Mouse (Mus musculus) granulocyte monocyte progenitor cell, adult 5-6 weeks (primary cell): ENCODE data around the gene Usp18. TPM values are rescaled to one million over a fixed set of nuclear protein-coding genes. Genes with fewer than 3 reads are reported as not detected.

ENCODE experiments used
- ATAC-seq: replicated peaks from 2 replicates; pipeline ENCODE4 v1.8.0; 2016; ENCODE audit warnings: mild to moderate bottlenecking, moderate TSS enrichment, inconsistent platforms; ENCODE audit not compliant: poor library complexity, severe bottlenecking
- total RNA-seq, 2 experiments: library from RNA; stranded (forward) in 1 of 2; stranded (reverse) in 1 of 2; fragments of 200-712, 200-1000 nt in 1 of 2; fragments of >200 nt in 1 of 2; fragmentation: Nextera tagmentation in 1 of 2; gene quantifications; 2 replicates each; pipeline ENCODE4 v1.2.3; 2014 to 2017

Gene Usp18
- total RNA-seq (2014; fragmentation: Nextera tagmentation): not detected in 2 replicates
- 0.82 and 1.3 TPM in 2 replicates for total RNA-seq (2017)

DNA sequence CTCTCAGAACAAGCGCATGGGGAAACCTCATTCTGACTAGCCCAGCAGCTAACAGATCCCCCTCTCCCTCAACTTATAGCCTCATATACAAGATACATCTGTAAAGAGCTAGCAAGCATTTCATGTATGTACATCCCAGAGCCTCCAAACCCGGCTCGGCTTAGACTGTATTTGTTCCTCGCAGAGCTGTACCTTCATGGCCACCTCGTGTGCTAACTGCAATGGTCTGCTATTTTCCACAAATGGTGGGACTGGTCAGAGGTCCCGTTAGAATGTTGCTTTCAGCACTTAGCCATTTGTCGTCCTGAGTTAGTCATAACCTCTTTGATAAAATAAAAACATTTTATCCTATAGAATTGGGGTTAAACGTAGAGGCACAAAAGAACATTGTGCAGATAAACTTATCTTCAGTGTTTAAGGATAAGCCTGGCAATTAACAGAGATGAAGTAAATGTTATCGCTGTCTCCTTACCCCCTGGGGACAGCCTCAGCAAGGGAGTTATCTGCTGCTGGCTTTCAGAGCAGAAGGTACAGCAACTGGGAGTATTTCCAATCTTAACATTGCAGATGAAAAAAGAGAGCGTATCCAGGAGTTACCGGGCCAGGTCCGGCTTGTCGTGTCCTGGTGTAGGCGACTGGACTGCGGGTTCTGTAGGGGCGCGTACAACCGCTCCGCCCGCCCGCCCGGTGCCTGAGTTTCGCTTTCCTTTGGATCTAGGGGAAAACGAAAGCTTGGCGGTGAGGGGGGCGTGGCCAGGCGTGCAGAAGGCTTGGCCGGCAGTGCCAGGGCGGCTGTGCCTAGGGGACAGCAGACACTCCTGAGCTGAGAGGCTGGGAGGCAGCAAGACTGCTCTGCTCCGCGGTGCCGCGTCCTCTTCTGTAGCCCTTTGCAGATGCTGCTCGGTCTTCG lies at the start of gene Usp18:
TSS of gene Usp18 (plus strand) at position 780 of the 910 bp plus-strand sequence.
- peak; percentile 91 for ATAC-seq

DNA sequence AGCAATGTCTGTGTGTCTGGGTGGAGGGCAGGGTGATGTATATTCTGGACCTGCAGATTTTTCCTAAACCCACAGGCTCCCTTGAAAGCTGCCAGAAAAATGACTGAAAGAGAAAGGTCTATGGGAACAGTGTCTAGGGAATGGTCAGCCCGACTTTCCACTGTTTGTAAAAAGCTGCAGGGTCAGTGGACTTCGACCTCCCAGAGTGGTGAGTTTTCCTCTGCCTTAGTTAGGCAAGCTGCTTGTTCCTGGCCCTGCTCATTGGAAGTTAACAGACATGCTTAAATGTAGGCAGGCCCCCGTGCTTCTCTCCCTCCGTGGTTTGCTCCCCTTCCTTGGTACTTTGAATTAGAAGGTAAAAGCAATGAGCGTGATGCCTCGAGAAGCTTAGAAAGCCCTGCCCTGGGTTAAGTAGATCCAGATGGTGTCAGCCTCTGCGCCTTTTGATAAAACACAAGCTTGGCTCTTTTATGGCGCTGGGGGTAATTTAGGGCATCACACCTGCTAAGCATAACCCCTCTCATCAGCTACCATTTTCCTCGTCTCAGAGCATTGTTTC lies 47.8 kb upstream of the Usp18 start:
- ATAC-seq: no peak

DNA sequence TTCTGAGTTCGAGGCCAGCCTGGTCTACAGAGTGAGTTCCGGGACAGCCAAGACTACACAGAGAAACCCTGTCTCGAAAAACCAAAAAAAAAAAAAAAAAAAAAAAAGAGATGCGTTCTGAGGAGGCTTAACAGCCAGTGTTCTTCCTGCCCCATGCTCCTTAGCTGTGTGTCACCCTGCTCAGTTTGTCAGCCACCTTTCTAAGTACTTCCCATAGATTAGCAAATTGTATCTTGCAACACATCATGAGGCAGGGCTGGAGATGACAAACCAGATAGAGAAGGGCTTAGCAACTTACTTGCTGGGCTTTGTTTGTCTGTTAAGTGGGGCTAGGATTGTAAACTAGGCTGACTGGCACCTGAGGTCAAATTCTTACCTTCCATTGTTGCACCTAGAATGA lies 45.2 kb upstream of the Usp18 start:
- ATAC-seq: peak; percentile 98

DNA sequence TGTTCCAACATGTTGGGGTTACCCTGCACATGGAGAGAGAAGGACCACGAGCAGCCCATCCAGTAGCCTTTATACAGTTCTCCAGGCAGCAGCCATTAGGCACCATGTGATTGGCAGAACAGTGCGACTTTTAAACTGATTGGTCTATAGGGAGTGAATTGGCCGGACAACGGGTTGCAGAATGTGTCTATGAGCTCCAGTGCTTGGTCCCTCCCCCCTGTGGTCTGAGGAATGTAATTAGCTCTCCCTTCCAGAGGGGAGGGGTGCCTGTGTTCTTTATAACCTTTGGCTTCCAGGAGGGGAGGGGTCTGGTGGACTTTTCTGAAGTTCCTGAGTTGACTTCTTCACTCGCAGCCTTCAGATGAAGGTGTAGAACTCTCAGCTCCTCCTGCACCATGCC lies 43.7 kb upstream of the Usp18 start:
- no peak for ATAC-seq

DNA sequence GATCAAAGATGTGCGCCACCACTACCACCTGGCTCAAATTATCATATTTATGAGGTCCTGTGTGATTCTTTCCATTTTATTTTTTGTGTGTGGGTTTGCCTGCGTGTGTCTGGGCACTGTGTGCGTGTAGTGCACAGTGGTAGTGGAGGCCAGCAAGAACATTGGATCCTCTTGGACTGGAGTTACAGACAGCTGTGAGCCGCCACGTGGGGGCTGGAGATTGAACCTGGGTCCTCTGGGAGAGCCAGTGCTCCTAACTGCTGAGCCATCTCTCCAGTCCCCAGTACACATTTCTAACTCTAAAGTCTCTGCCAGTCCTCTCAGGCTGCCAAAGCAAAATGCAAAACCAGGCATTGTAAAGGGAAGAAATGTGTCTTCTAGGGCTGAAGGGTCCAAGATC lies 39.2 kb upstream of the Usp18 start:
- ATAC-seq: no peak

DNA sequence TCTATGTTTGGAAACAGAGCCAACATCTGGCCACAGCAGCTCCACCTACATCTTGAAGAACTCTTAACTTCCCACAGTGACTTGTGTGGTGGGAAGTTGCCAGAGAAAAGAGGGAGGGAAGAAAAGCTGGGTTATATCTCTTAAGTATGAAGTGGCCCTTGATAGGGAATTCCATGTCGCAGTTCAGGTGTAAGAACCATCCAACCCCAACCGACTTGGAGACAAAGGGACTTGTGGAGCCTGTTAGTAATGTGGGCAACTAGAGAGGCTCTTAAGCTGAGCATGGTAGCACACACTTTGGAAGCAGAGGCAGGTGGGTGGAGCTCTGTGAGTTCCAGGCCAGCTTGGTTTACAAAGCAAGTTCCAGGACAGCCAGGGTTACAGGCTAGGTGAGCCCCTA lies 36.1 kb upstream of the Usp18 start:
- no peak for ATAC-seq

DNA sequence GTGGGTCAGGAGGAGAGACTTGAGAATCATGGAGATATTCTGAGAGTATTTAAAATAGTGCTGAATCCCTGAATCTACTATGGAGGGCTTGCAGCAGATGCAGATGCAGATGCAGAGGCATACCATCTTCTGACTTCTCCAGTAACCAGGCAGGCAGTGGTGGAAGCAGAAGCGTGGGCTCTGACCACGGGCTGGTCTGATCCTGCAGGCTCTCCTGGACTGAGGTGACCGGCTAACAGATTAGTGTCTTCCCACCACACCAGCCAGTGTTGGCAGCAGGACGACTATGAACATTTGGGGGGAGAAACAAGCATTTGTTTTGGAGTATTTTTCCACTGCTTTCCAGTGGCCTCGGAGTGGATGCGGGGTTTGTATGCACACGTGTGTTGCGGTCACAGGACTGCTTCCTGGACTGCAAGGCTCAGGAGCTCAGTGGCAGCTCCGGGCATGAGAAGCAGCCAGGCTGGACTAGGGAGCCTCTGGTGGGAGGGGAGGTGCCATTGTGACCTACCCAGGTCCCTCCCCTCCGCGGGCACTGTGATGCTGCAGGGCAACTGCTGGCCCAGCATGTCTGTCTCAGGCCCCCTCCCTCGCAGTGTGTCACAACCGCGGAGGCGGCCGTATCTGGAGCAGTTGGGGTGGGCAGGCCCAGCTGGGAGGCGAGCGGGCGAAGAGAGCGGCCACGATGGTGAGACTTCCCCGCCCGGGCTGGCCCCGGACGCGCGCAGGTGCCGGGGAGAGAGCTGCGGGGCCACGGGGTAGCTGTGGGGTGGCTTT lies 35.4 kb upstream of the Usp18 start, which contains the start of gene Tuba8:
TSS of gene Tuba8 (plus strand) at position 548 of the 777 bp plus-strand sequence.
- peak; percentile 81 for ATAC-seq

DNA sequence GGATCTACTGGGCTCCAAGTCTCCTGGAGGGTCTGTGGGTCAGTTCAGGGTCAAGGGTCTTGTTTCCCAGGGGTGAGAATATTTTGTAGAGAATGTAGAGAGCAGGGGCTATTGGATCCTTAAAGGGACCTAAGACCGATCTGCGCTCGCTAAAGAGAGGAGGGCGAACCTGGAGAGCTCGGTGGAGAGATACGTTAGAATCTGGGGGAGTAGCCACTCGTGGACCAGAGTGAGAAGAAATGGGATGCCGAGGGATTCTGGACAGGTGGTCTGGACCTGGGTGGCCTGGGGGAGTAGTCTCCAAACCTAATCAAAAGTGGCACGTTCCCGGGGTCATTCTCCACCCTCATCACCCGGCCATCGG lies 34.8 kb upstream of the Usp18 start:
- ATAC-seq: no peak

DNA sequence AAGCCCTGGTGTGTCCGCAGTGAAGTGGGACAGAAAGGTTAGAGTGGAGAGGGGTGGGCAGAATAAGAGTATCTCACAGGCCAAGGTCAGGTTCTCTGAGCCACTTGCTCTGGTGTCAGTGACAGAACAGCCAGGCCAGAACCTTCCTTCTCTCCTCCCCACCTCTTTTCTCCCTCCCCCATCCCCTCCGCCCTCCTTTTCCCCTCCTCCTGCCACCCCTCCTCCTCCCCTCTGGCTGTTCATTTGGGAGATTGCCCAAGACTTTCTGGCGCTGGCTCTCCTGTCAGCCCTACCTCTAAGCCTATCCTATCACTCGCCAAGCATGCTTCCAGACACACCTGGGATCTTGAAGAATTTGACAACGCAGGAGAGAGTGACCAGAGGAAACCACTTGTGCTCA lies 34.0 kb upstream of the Usp18 start:
- no peak for ATAC-seq

DNA sequence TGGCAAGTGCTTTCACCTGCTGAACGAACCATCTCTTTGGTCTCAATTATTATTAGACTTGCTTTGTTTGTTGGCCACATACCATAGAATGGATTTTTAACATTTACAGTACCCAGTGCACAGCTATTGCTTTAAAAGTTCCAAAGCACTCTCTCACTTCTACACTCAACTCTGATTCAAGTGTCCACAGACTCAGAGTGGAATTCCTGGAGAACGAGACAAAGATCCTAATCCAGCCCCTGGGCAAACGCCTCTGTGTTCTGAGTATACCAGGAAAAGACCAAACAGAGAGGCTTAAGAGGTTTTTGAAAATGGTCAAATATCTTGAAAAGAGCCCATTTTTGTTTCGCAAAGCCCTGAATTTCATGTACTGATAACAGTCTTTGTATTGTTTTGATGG lies 32.7 kb upstream of the Usp18 start:
- no peak for ATAC-seq

DNA sequence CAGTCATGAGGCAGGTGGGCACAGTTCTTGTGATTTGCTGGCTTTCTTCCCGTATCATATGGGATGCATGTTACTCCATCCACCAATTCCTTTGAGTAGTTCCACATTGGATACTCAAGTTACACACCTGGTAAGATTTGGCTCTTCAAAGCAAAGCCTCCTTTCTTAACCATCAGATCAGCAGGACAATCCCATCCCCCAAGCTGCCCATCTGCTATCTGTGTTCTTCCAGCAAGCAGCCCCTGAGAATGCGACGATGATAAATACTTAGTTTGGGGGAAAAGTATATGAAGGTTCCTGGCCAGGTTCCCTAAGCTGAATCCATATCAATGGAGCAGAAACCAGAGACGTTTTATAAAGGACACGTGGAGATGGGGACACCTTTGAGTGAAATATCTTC lies 31.5 kb upstream of the Usp18 start:
- ATAC-seq: no peak

DNA sequence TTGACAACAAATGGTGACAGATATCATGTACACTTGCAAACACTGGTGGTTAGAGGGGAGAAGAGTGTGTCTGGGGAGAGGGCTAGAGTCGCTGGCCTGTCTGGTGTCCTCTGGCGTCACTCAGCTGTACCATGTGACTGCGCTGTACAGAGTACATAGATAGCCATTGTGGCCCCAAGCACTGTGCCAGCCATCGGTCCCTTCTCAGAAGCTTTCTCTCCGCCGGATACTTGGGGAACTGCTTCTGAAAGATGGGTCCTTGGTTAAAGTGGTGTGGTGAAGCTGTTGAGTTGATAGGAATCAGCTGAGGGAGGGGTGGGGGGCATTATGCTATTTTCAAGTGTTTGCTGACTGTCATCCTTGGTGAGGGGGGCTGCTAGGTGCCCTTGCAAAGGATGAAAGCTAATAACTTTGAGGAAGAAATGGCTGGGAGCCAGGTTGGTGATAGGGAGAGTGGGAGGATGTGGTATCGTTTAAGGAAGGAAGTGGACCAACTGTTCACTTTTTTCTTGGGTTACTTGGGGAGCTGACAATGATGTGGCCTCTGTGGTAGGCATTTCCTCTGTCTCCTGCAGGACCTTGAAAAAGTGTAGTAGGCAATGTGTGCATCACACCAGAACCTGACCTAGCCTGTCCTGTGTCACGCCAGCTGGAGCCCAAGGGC lies 30.9 kb upstream of the Usp18 start:
- peak; percentile 60 for ATAC-seq

DNA sequence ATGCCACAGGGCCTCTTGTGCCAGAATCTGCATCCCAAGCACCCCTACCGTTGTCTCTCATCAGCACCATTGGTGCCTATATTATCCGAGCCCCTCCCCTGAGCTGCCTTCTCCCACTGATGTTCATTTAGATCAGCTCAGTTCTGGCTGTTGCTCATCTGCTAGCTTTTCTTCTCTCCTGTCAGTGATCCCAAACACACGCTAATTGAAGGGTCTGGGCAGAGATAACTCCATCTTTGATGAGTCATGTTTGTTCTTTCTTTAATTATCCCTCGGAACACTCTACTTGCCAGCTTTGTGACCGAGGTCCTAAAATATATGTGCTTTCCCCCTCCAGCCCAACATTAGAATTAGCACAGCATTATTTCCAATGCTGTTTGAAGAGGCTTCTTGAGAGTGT lies 30.4 kb upstream of the Usp18 start:
- no peak for ATAC-seq

DNA sequence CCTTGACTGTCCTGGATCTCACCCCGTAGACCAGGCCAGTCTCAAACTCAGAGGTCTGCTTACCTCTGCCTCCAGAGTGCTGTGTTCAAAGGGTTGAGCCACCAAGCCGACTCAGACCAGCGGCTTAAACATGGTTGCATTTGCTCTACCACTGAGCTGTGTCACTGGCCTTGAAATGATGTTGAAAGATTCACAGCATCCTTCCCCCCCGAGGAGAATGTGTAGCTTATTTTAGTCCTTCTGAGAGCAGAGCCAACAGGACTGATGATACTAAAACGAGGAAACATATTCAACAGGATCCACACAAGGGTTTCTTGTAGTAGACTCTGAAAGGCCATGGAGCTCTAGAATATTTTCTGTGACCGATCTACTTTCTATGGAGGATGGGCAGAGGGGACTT lies 29.8 kb upstream of the Usp18 start:
- peak; percentile 16; the same call in 1 of the 2 replicates for ATAC-seq

DNA sequence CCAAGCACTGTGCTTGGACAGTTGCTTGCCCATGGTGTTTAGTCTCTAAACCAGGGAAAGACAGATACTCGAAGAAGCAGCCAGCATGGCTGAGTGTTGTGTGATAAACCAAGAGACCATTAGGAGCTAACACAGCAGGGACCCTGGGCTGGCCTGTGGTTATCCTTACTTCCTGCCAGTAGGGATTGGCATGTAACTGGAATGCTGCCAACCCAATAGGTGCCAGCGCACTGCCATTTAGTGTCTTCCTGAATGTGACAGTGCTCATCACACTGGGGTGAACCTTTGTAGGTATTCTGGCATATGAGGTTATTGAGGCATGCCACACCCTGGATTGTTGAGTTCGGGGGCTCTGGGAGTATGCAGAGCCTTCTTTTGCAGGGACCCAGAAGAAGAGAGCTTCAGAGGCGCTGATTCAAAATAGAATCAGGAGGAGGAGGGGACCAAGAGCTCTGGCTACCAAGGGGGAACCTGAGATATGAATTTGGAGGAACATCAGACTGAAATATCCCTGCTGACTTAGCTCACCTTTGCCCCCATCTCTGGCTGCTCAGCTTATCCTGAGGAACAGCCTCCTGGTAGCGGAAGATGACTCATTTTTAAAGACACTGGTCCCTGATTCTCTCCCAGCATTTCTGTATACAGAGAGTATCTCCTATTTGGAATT lies 29.0 kb upstream of the Usp18 start:
- no peak for ATAC-seq

DNA sequence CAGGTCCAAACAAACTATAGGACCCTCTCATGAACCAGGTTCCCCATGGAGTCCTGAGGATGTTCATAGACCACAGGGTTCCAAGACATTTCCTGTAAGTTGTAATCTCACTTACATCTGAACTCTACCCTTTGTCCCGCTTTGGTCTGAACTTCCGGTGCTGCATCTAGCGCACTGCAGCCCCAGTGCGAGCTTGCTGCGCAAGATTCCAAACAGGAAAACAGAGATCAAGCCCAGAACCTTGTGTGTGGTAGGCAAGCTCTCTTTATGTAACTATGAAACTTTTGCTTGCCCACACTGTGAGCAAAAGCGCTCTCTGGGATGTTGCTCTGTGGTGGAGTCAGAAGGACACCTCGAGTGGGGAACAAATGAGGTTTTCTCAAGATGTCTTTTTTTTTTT lies 27.7 kb upstream of the Usp18 start:
- peak; percentile 26 for ATAC-seq

DNA sequence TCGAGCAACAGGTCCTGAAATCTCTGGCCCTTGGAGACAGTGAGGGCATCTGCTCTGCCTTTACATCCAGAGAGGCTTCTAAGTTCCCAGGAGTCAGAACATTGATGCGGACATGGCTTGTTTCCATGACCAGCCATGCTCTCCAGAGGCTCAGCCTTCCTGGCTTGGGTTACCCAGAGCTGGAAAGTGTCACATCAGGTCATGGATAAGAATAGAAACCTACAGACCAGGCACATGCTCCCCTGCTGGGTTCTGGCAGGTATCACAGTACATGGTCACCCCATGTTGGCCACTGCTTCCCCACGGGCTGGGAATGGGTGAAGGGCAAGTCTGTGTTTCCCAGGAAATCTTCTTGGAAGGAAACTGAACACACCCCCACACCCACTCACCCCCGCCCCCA lies 26.3 kb upstream of the Usp18 start:
- ATAC-seq: no peak

DNA sequence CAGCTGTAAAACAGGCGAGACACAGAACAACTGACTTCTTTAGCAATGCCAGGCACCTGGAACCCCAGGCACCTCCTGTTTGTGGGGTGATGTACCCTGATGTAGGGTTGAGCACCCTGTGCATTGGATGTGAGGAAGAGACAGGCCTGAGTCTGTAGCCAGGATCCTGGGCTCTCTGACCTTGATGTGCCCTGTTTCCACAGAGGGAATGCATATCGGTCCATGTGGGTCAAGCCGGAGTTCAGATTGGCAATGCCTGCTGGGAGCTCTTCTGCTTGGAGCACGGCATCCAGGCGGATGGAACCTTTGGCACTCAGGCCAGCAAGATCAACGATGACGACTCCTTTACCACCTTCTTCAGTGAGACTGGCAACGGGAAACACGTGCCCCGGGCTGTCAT lies 25.5 kb upstream of the Usp18 start:
- no peak for ATAC-seq

DNA sequence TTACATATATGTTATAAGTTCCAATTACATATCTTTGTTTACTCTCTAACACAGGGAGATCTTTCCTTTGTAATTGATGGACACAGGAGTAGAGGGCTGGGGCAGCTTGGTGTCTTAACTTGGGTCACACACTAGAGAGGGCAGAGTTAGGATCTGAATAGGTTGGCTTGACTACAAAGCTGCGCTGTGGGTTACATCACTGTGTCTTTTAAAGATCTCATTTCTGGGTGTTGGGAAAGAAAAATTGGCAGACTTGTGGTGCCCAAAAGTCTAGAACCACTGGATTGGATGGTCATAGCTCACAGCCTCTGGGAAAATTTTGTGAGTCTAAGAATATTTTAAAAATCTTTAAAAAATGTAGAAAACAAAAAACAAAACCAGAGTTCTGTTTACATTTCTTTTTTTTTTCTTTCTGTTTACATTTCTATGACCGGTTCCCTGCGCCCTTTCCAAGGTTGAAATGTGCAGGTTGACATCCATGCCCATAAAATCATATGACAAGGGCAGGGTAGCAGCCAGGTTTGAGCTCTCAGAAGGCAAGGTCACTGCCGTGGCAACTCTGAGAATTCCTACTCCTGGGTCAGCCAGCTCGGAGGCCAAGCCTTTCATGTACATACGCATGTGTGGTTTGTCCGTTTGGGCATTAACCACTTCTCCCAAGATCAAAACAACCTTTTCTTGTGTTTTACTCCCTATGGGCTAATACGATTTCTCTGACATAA lies 23.7 kb upstream of the Usp18 start:
- ATAC-seq: no peak
